Mouse (Mus musculus): ENCODE measurements around the gene Dhx9.
"Not testable (repeated sequence)": the region's sequence is repeated elsewhere in the genome, so short reads cannot be mapped to it uniquely, and the experiment has no call there.

The Dhx9 gene

DNA sequence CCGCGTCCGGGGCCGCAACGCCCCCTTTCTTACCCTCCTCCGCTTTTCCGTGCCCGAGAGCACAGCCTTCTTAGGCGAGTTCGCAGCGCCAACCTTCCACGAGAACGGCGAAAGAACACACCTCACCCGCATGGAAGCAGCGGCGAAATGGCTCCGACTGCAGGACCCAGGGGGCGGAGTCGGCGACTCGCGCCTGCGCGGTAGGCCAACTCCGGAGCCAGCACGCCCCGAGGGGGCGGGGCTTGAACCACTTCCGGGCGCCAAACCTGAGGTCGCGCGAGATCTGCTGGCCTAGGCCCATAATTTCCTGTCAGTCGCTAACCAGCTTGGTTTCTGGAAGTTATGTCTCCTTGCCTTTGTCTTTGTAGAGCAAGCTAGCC lies at the start of gene Dhx9:
Dhx9 (minus strand) TSS at position 161 of the 380 bp plus-strand sequence.
- peak; percentile 98 to 99 for DNase-seq

DNA sequence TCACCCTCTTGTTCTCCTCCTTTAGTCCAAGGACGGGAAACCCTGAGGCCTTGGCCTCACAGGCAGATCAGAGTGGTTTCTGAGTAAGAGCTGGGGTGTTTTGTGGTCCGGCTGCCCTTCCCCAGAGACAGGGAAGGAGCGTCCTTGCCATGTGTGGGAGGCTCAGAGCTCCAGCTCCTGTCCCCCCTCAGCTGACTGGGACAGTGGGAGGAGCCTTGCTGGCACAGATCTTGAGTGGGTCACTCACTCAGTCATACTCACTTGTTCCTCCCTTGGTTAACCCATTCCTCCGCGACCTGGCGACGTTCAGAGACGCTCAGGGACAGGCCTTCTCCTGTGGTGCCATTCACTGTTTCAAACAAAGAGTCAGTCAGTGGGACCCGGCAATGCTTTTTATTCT lies 48.2 kb upstream of the Dhx9 start:
- peak in 1 of 2 experiments; percentile 15 for DNase-seq

DNA sequence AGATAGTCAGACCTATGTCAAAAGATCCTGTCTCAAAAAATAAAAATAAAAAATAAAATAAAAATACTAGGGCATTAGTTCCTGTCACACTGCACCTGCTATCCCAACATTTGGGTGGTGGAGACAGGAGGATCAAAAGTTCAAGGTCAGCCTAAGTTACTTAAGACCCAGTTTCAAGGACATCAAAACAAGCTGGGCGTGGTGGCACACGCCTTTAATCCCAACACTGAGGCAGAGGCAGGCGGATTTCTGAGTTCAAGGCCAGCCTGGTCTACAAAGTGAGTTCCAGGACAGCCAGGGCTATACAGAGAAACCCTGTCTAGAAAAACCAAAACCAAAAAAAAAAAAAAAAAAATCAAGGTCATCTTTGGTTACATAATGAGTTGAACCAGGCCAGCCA lies 45.4 kb upstream of the Dhx9 start:
- DNase-seq: not testable (repeated sequence)

DNA sequence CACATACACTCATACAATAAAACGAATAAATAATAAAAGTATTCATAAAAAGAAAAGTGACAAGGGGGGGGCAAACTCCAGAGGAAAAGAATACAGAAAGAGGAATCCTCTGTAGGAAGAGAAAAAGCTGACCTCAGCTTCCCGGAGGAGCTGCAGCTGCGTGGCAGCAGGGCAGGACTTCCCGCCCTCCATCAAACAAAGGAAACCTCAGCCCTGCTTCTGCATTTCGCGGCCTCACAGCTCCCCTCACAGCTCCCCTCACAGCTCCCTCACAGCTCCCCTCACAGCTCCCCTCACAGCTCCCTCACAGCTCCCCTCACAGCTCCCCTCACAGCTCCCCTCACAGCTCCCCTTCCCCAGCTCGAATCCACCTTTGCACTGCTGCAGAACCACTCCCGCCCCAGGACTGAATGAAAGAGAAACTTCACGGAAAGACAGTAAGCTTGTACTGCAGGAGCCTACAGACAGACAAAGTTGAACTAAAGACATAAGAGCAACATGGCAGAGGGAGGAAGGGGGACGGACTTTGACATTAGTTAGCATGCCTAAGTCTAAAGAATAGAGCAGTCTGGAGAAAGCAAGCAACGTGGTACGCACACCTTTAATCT lies 44.9 kb upstream of the Dhx9 start:
- peak in 1 of 2 experiments; percentile 18 for DNase-seq

DNA sequence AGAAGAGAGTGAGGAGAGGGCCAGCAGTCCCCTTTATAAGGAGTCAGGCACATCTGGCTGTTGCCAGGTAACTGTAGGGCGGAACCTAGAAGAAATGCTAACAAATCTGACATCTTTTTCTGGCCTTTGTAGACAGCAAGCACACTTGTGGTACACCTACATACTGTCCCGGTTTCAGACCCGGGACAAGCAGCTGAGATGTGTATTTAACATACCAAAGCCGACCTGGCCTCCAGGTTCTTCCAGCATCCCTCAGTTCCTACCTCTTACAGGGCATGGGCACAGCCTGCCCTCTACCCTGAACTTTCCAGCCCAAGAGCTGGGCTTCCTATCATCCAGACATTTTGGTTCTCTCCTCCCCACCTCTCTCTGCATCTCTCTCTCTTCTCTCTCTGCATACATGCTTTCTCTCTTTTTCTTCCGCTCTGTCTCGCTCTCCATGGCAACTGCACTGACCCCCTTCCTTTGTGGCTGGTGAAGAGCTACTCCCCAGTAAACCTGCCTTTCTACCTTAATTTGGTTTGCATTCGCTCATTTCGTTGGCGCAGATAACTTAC lies 44.3 kb upstream of the Dhx9 start:
- no peak for DNase-seq

DNA sequence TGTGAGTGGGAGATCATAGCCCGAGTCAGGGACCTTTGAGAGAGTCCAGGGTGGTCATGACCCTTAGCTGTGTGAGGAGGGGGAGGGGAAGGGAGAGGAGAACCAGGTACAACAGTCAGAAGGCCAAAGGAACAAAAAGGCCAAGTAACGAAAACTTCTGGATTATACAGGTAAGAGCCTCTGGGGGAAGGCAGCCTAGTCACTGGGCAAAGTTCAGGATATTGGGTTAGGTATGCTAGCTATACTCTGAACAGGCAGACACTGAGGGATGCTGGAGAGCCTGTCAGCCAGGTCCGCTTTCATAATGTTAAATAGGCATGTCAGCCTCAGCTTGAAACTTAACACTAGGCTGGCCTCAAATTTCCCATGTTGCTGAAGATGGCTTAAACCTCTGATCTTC lies 34.7 kb upstream of the Dhx9 start:
- DNase-seq: no peak

DNA sequence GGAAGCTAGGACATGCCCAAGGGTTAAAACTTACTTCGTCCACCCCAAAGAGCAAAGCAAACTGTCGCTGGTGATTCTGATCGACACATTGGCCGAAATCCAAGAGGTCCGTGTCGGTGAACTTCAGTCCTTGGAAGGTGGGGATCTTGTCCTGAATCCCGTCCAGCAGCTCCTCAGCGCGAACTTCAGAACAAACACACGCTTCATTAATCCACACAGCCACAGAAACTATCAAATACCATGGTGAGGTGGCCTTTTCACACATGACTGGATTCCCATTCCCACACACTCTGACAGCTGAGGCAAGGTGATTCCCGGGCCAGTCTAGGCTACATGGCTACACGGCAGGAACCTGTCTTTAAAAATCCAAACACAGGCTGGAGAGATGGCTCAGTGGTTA lies 27.9 kb upstream of the Dhx9 start:
- DNase-seq: no peak

DNA sequence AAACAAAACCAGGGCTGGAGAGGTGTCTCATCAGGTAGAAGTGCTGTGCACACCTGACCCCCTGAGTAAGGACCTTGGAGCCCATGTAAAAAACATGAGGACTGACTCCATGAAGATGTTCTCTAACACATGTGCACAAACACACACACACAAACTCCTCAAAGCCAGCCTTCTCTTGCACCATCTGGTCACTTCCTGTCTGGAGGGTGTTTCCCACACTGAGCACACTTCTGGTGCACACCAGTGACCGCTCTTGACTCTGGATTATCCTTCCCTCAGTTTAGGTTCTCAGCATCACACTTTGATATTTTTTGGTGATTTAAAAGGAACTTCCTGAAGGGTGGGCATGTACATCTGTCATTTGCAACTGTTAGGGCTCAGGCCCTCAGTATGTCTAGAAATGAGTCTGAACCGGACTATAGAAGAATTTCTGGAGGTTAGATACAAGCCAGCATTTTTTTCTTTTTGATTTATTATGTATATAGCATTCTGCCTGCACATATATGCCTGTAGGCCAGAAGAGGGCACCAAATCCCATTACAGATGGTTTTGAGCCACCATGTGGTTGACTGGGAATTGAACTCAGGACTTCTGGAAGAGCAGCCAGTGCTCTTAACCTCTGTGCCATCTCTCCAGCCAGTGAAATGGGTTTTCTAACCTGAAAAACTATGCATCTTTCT lies 23.0 kb upstream of the Dhx9 start:
- no peak for DNase-seq

DNA sequence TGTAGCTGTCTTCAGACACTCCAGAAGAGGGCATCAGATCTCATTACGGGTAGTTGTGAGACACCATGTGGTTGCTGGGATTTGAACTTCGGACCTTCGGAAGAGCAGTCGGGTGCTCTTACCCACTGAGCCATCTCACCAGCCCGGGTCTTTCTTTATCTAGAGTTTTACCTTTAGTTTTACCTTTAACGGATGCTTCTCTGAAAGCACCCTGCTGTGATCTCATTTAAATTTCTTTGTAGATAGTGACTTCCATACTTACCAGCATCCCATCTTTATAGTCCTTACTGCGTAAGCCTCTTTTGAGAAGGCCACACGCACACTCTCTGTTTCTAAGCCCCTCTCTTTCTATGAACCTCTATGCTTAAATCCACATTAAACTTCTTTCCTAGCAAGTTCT lies 22.1 kb upstream of the Dhx9 start:
- not testable (repeated sequence) for DNase-seq

DNA sequence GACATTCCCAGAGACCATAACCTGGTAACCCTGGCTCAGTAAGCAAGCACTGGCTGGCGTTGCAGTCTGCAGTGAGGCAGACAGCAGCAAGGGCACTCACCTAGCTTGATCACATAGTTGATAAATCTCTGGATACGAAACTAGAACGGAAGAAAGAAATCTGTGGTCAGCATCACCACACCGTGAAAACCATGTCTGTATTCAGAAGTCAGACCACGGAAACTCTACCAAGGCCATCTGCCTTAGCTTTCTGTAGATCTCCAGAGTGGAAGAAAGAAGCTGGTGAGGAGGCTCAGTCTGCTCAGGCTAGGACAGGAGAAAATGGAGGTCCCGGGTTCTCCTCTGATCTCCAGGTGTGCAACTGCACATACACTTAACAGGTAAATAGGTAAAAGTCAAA lies 21.6 kb upstream of the Dhx9 start:
- DNase-seq: no peak

DNA sequence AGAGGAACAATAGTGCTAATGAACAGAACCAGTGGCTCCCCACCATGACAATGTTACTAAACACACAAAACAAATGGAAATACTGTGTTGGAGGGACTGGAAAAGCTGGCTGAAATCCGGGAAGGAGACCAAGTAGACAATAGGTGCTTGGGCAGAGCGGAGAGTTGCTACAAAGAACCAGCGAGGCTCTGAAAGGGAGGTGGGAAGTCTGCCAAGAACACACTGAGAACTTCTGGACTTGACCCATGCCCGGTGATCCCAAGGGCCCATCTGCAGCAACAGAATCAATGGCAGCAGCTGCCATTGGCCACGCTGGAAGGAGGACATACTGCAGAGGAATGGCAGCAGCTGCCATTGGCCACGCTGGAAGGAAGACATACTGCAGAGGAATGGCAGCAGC lies 18.8 kb upstream of the Dhx9 start:
- DNase-seq: no peak

DNA sequence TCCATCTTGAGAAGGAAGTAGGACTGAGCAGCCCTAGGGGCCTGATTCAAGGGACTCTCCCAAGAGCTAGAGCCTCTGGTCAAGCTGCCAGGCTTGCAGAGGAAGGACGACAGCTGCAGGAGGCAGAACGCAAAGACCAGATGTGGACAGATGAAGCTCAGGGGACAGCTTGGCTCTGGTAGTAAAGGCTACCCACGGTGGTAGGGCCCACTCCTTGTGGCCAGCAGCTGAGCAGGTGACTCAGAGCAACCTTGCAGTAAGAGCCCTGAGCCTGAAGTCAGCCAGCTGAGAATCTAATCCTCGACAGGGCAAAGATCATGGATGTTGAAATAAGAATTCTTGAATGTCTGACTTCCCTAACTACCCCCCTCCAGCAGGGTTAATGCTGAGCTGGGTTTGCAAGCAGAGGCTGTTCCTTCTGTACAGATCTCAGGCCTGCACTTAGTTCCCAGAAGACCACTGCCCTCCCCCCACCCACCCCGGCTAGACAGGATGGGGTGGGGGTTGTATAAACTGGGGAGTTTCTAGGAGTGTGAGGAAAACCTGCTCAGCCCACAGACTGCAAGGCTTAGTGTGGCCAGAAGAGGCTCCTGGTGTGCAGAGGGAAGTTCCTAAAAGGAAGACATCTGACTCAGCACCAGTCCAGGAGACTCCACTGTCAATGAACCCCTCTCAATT lies 14.3 kb upstream of the Dhx9 start:
- no peak for DNase-seq

DNA sequence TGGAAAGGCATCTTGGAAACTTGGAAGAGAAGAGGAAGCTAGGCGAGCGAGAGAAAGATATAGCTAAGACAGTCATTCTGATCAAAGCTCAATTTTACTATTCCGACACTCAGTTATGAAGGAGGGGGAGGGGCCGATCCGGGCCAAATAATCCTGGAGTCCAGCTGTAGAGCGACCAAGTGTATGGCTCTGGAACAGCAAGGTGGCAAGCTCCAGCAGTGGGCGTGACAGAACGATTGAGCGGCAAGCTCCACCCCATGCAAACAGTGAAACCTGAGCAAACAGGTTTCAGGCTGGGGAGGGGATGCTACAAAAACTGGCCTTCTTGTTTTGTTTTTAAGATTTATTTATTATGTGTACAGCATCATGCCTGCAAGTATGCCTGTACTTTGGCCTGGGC lies 12.6 kb upstream of the Dhx9 start:
- no peak for DNase-seq

DNA sequence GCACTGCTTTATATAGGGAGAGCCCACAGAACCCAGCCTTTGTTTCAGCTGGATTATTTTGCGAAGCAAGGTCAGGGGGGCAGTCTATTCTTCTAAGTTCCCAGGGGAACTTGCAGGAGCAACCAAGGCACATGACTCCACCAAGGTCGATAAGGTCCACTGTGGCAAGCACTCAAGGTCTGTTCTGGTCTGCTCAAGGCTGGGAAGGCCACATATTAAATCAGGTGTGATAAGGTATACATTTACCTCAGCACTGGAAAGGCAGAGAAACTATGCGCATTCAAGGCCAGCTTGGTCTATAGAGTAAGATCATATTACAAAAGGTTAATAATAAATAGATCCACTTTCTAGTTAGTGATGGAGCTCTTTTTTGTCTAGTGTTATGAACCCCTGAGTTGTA lies 8.6 kb upstream of the Dhx9 start:
- DNase-seq: no peak

DNA sequence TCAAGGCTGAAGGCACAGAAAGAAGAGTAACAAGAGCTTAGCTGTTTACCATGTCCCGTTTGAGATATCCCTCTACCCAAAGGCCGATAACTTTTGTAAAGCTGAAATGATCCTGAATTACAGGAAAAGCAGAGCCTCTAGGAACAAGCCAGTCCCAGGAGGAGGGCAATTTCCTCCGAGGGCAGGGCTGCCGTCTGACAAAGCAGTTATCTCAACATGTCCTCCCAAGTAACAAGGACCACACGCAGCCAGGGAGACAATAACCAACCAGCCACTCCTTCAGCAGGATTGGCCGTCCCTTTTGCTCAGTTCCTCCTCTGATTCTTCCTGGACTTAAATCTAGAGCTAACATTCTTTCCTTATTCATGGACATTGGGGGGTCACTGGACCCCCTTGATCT lies 6.5 kb upstream of the Dhx9 start:
- no peak for DNase-seq

DNA sequence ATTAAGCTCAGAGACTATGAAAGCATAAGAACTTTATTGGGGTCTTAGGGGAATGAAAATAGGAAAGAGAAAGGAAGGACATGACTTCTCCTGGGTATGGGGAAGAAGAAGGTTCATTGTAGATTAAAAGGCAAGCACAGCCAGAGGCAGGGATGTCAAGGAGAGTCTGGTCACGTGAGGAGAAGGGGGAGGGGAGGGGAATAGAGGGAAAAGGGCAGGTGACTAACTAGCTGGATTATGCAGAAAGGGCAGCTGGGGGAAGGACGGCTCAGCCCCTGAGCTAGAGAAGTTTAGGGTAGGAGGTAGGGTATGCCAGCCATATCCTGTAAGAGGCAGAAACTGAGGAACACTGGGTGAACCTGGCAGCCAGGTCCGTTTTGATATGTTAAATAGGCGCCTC lies 5.9 kb upstream of the Dhx9 start:
- no peak for DNase-seq

DNA sequence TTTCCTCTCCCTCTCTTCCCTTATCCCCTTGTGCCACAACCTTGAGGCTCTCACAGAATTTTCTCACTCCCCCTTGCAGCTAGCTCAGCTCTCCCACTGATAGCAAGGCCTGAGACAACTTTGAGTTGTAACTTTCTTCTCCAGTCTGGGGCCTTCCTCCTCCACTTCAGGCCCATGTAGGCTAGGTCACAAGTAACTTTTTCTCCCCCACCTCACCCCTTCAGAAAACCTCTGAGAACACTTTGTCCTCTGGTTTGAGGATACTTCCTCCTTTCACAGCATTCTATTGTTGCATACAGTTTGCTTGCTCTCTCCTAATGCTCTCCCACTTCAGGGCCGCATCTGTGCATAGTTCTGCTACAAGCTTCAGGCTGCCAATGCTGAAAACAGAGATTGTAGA lies 4.4 kb upstream of the Dhx9 start:
- DNase-seq: peak in 1 of 2 experiments; percentile 16

DNA sequence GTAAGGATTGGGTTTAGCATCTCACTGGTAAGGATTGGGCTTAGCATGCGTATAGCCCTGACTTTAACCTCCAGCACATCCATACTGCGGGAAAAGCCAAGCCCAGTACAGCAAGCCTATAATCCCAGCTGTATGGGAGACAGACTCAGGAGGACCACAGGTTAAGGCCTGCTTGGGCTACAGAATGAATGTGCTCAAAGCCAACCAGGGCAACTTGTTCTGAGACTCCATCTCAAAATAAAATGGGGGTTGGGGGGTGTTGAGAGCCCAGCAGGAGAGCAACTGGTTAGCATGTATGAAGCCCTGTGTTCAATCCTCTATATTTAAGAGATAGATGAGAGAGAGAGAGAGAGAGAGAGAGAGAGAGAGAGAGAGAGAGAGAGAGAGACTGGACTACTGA lies 3.9 kb upstream of the Dhx9 start:
- DNase-seq: no peak

DNA sequence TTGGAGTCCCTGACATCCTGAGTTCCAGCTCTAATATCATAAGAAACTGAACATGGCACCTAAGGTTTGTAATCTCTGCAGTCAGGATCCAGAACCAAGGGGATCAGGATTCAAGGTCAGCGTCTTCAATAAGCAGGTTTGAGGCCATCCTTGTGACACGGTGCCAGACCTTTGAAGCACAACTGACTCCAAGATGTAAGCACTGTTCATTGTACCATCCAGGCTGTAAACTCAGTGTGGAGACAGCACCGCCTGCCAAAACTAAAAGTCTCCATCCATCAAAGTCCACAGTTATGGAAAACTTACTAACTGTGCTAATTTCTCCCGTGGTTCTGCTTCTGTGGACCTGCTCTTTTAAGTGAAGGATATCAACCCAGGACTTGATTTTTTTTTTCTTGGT lies 2.5 kb upstream of the Dhx9 start:
- DNase-seq: no peak

DNA sequence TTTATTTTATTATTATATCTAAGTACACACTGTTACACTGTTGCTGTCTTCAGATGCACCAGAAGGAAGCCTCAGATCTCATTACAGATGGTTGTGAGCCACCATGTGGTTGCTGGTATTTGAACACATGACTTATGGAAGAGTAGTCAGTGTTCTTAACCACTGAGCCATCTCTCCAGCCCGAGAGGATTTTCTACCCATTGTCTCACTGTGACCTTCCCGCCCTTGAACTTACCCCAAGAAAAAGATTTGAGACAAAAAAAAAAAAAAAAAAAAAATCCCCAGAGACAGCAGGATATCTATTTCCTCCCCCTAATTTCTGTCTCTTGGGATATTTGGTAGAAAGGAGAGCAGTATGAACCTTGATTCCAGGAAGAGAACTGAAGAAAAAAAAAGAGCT lies 2.1 kb upstream of the Dhx9 start:
- no peak for DNase-seq

DNA sequence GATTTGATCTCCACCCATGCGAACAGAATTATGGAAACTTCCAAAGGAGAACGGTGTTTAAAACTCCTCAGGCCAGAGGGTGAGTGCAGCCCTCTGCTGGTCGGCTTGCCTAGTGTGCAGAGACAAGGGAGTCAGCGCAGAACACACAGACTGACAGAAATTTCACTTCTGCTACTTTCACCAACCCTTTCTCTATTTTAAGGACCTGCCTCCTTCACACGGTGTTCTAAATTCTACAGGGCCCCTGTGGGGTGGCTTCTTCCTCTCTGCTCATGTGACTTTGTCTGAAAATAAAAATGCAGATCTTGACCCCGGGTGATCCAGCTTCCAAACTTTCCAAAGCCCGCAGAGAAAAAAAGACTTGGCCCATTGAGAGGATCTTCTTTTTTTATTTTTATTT lies 1.7 kb upstream of the Dhx9 start:
- peak; percentile 68 to 71 for DNase-seq

DNA sequence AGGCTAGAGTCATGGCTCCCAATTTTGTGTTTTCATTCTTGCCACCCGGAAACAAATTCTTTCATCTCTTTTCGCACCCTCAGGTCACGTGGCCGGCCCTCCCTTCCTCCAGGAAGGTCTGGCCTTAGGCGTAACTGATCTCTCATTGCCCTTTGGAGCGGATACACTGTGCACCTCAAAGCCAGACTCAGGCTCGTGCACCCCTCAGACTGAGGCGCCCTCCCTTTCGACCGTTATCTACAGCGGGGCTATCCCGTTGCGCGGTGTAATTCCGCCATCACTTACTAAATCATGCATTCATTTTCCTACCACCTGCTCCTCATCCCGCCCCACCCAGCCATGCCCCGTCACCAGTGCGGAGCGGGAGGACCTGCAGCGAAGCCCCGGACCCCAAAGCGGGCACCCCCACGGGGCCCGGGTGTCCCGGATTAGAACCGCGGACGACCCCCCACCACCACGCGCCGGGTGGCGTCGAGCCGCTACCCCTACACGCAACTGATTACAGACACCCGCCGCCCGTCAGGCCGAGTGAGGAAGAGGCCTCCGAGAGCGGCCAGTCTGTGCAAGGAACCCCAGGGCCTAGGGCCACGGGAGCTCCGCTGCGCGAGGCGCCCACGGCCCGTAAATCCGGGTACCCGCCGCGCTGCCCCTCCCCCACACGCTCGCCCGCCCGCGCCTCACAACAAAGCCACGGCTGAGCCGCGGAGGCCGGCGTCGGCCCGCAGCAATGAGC lies 527 bp downstream of the Dhx9 start:
- peak; percentile 52 to 63 for DNase-seq

DNA sequence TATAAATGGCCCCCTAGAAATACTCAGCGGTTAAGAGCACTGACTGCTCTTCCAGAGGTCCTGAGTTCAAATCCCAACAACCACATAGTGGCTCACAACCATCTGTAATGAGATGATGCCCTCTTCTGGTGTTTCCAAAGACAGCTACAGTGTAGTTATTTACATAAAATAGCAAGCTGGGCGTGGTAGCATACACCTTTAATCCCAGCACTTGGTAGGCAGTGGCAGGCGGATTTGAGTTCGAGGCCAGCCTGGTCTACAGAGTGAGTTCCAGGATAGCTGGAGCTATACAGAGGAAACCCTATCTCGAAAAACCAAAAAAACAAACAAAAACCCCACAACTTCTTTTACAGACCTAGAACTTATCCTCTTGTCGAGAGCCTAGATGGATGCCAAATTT lies 1.3 kb downstream of the Dhx9 start:
- not testable (repeated sequence) for DNase-seq

All from spleen, adult 18-20 months (tissue).